Mouse (Mus musculus): ENCODE results near the gene Psd4. TPM values are rescaled to one million over a fixed set of nuclear protein-coding genes. Genes with fewer than 3 reads are reported as not detected.
A peak's percentile ranks its signal among the peaks of the same experiment; 100 is the strongest.

Psd4 gene
- total RNA-seq (2014; rRNA removed) (0.77 and 1.00 TPM in 2 replicates), polyA plus RNA-seq (2015; fragmentation: Nextera tagmentation; extraction: Ambion mirVana) (0.34 and 0.48 TPM in 2 replicates)

DNA sequence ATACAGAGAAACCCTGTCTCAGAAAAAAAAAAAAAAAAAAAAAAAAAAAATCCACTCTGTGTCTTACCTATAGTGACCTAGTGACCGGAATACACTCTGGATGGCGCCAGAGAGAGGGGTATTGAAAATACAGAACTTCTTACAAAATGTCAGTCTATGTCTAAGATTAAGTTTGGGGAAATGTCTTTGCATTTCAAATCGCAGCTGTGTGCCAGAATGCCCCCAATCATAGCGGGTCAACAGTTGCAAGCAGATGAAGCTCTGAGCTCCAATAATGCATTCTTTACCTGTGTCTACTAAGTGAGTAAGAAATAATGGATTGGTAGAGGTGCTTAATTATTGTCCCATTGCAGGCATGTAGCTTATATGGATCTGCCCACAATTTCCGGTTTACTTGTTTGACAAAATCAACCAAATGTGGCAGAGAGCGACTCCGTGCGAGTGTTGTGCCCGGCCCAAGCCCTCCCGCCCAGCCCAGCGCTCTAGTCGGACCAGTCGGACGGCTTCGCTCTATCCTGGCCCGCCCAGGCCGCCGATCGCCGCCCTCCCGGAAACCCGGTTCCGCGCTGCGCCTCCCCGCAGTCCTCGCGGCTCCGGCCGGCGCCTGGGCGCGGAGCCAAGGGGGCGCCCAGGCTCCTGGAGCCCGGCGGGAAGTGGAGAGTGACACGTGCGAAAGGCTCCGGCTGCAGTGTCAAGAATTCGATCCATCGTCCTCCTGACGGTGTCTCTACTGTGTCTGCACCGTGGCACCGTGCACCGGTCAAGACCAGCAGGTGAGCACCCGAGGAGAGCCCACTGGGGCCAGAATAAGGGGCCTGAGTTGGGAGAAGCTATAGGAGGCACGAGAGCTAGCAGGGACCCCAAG, at the start of gene Psd4:
TSS of gene Psd4 (plus strand) at position 551 of the 865 bp plus-strand sequence.
- no peaks in the 10 kb centered on the region for H3K27me3 ChIP-seq (ENCODE audit: insufficient read depth, low read length)
- peak within 1 kb of the TSS; percentile 91 for H3K4me2 ChIP-seq (ENCODE audit: low read depth)
- ATAC-seq (peak; percentile 82), DNase-seq (peak; percentile 21)
- H3K4me1 ChIP-seq (ENCODE audit: insufficient read depth), result no peaks in the 10 kb centered on the region
- no peak within 1 kb of the TSS for H3K27ac ChIP-seq (ENCODE audit: low read depth, low read length)
- WGBS, result 3% methylated on average over 47 of the region's 47 CpGs
- no peaks in the 10 kb centered on the region for H3K9me3 ChIP-seq (ENCODE audit: low read length)
- H3K36me3 ChIP-seq (ENCODE audit: insufficient read depth), result no peaks in the 10 kb centered on the region
- H3K4me3 ChIP-seq (ENCODE audit: low read depth, low read length), result peak within 1 kb of the TSS; percentile 46
- H3K9ac ChIP-seq, result peak within 1 kb of the TSS; percentile 43
- TF ChIP-seq CTCF (IDR thresholded peaks at IDR 0.05; ENCODE audit: low read depth), result 0 out of 2 replicates have a peak, but pooled peaks have one; percentile 2

DNA sequence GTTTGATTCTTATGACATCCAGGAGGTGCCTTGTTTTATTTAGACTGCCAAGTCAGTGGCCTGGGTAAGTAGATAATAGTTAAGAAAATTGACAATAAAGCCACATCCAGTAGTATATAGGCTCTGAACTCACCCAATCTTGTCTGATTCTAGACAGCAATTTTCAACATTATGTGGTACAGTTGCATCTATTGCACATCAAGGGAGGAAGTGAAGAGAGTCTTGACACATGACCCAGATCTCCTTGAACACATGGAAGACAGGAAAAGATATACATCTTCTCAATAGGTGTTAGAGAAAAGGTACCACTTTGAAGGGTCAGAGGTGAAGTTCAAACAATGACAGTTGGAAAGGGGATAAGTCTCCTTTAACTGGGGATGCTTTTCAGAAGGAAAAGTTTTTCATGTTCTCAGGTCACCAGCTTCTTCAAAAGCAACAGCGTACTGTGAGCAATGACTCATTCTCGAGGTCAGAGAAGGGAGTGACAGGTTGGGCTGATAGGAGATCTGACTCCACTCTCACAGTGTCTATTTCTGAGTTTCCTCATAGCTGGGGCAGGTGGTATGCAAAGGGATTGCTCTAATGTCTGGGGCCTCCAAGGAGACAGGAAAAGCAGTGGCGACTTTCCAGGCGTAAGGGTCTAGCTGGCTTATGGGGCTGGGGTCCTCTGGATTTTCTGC, 49.3 kb upstream of the Psd4 start:
- Histone ChIP-seq H3K4me3 (ENCODE audit: low read depth, low read length) (no peak overlapping the region), H3K27me3 (ENCODE audit: insufficient read depth, low read length) (no peaks in the 10 kb centered on the region), H3K9ac (no peak overlapping the region), H3K9me3 (ENCODE audit: low read length) (no peaks in the 10 kb centered on the region), H3K4me2 (ENCODE audit: low read depth) (no peak overlapping the region), H3K36me3 (ENCODE audit: insufficient read depth) (no peaks in the 10 kb centered on the region), H3K27ac (ENCODE audit: low read depth, low read length) (no peak overlapping the region), H3K4me1 (ENCODE audit: insufficient read depth) (no peaks in the 10 kb centered on the region)
- ATAC-seq (no peak), DNase-seq (no peak)
- no peak for TF ChIP-seq CTCF (IDR thresholded peaks at IDR 0.05; ENCODE audit: low read depth)
- WGBS, result 83% methylated on average over 4 of the region's 4 CpGs

DNA sequence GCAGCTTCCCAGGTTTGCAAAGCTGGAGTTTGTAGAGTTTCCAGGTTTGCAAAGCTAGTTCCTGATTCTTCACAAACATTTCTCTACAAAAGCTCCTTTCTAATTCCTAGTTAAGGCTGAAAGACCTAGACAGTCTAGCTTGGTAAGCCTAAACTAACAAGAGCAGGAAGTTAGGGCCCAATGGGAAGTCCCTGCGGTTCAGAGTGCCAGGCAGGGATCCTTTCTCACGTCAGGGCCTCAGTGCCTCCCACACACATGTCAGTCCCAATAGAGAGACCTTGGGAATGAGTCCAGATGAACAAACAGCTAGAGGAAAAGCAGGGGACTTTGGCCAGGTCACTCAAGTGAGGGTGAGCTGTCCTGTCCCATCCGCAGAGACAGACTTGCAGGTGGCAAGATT, 32.0 kb upstream of the Psd4 start:
- no peaks in the 10 kb centered on the region for H3K4me1 ChIP-seq (ENCODE audit: insufficient read depth)
- 70% methylated on average over 3 of the region's 3 CpGs for WGBS
- H3K4me2 ChIP-seq (ENCODE audit: low read depth), result no peak overlapping the region
- H3K27ac ChIP-seq (ENCODE audit: low read depth, low read length), result no peak overlapping the region
- no peak for TF ChIP-seq CTCF (IDR thresholded peaks at IDR 0.05; ENCODE audit: low read depth)
- H3K9me3 ChIP-seq (ENCODE audit: low read length), result no peaks in the 10 kb centered on the region
- no peaks in the 10 kb centered on the region for H3K27me3 ChIP-seq (ENCODE audit: insufficient read depth, low read length)
- no peak for DNase-seq
- no peak for ATAC-seq
- H3K4me3 ChIP-seq (ENCODE audit: low read depth, low read length), result no peak overlapping the region
- no peak overlapping the region for H3K9ac ChIP-seq
- no peaks in the 10 kb centered on the region for H3K36me3 ChIP-seq (ENCODE audit: insufficient read depth)

DNA sequence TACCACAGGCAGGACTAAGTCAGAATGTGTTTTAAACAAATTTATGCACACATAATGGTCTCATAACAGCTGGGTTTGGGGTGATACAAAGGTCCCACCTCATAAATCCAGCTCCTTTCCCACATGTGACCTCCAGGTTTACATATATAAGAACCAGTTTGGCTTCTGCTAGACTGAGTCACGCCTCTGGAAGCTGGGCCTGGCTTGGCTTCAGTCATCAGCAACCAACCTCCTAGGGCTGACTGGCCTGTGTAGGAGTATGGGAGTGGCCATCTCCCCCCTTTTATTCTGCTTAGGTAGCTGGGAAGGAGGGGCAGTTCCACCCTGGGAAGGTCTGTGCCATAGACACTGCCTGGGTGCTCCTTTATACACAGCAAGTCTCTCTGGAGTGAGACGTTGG, 30.8 kb upstream of the Psd4 start, which contains the start of gene Il1rn:
TSS of gene Il1rn (plus strand) at position 309 of the 400 bp plus-strand sequence.
- no peak within 1 kb of the TSS for H3K9ac ChIP-seq
- H3K27ac ChIP-seq (ENCODE audit: low read depth, low read length), result no peak within 1 kb of the TSS
- no peaks in the 10 kb centered on the region for H3K9me3 ChIP-seq (ENCODE audit: low read length)
- DNase-seq (no peak), ATAC-seq (no peak)
- H3K36me3 ChIP-seq (ENCODE audit: insufficient read depth), result no peaks in the 10 kb centered on the region
- TF ChIP-seq CTCF (IDR thresholded peaks at IDR 0.05; ENCODE audit: low read depth), result no peak
- H3K27me3 ChIP-seq (ENCODE audit: insufficient read depth, low read length), result no peaks in the 10 kb centered on the region
- WGBS, result 77% methylated on average over 2 of the region's 2 CpGs
- no peak within 1 kb of the TSS for H3K4me2 ChIP-seq (ENCODE audit: low read depth)
- no peaks in the 10 kb centered on the region for H3K4me1 ChIP-seq (ENCODE audit: insufficient read depth)
- H3K4me3 ChIP-seq (ENCODE audit: low read depth, low read length), result no peak within 1 kb of the TSS

DNA sequence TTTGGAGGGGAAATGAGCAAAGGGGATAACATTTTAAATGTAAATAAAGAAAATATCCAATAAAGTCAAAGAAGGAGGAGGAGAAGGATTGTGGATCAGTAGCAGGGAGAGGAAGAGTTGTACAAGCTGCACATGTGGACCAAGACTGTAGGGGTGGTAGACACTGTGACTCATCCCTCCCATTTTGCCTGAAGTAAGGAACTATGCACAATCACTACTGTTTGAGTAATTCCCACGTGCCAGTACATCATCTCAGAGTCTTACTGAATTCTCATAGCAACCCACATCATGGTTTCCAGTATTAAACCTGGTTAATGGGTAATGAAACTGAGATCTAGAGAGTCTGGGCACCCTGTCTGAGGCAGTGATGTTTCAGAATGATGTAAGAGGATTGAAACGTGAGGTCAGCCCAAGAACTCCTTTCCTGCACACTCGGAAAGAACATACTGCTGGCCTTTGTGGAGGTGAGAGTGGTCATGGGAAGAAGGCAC, 25.9 kb upstream of the Psd4 start:
- WGBS, result 74% methylated on average over 3 of the region's 3 CpGs
- TF ChIP-seq CTCF (IDR thresholded peaks at IDR 0.05; ENCODE audit: low read depth), result no peak
- no peak for DNase-seq

DNA sequence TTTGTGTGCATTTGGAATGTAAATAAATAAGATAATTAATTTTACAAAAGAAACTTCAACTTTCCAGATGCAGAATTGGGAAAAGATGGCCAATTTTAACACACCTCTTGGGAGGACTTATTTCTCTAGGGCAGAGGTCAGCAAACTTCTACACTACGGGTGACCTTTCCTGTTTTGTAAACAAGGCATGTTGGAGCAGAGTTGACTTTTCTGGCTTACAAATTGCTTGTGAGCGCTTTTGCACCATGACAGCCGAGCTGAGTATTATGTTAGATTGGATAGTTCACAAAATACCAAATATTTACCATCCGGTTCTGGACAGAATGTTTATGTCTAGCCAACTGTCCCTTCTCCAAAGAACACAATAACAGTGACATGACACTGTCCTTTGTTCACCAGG, 22.8 kb upstream of the Psd4 start:
- no peak for ATAC-seq
- Histone ChIP-seq H3K27me3 (ENCODE audit: insufficient read depth, low read length) (no peaks in the 10 kb centered on the region), H3K36me3 (ENCODE audit: insufficient read depth) (no peaks in the 10 kb centered on the region), H3K9ac (no peak overlapping the region), H3K27ac (ENCODE audit: low read depth, low read length) (no peak overlapping the region), H3K4me2 (ENCODE audit: low read depth) (no peak overlapping the region), H3K4me3 (ENCODE audit: low read depth, low read length) (no peak overlapping the region), H3K9me3 (ENCODE audit: low read length) (no peaks in the 10 kb centered on the region), H3K4me1 (ENCODE audit: insufficient read depth) (no peaks in the 10 kb centered on the region)
- WGBS, result 70% methylated on average over 4 of the region's 4 CpGs
- DNase-seq, result no peak
- TF ChIP-seq CTCF (IDR thresholded peaks at IDR 0.05; ENCODE audit: low read depth), result no peak

More for the DNA sequence above, 25.9 kb upstream of the Psd4 start:
- Histone ChIP-seq H3K4me2 (ENCODE audit: low read depth) (no peak overlapping the region), H3K36me3 (ENCODE audit: insufficient read depth) (no peaks in the 10 kb centered on the region), H3K27ac (ENCODE audit: low read depth, low read length) (no peak overlapping the region), H3K27me3 (ENCODE audit: insufficient read depth, low read length) (no peaks in the 10 kb centered on the region), H3K9ac (no peak overlapping the region), H3K4me3 (ENCODE audit: low read depth, low read length) (no peak overlapping the region), H3K4me1 (ENCODE audit: insufficient read depth) (no peaks in the 10 kb centered on the region), H3K9me3 (ENCODE audit: low read length) (no peaks in the 10 kb centered on the region)
- no peak for ATAC-seq

DNA sequence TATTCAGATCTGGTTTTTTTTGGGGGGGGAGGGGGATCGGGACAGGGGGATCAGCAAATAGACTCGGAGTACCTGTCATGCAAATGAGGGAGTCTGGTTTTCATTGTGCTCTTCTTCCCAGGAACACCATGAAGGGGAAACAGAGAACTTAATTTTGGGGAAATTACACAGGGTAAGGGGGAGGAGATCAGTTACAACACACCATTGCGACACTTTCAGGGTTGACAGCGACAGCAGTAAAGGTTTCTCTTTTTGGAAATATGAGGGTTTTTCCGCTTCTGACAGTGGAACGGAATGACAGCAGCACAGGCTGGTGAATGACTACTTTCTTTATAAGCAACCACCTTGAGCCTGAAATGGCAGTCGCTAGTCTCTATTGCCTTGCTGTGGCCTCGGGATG, 22.3 kb upstream of the Psd4 start:
- Histone ChIP-seq H3K27ac (ENCODE audit: low read depth, low read length) (no peak overlapping the region), H3K9ac (no peak overlapping the region), H3K4me1 (ENCODE audit: insufficient read depth) (no peaks in the 10 kb centered on the region), H3K4me3 (ENCODE audit: low read depth, low read length) (no peak overlapping the region), H3K9me3 (ENCODE audit: low read length) (no peaks in the 10 kb centered on the region), H3K4me2 (ENCODE audit: low read depth) (no peak overlapping the region), H3K27me3 (ENCODE audit: insufficient read depth, low read length) (no peaks in the 10 kb centered on the region), H3K36me3 (ENCODE audit: insufficient read depth) (no peaks in the 10 kb centered on the region)
- no peak for ATAC-seq
- 69% methylated on average over 8 of the region's 8 CpGs for WGBS
- TF ChIP-seq CTCF (IDR thresholded peaks at IDR 0.05; ENCODE audit: low read depth), result no peak
- no peak for DNase-seq

Measured in forebrain, postnatal 0 days (tissue).